Mouse (Mus musculus) adrenal gland, postnatal 36 days (tissue): ENCODE measurements at regions not wholly inside any gene's neighbourhood (a gene's known extent, or its start where the extent isn't known, plus 50 kb on each side); places are given as distances from the start of the nearest gene placed in this dataset.
A peak's percentile ranks its signal among the peaks of the same experiment; 100 is the strongest.

ENCODE experiments used
- DNase-seq, 2 experiments: peaks; one replicate each; pipeline ENCODE4 v3.0.0; 2021; ENCODE audit warnings: mixed read lengths in 1 of 2

- DNase-seq, result no peak
Measured at GRCm38 (mm10) chr11:114435788-114436187, 232.5 kb upstream of the Rpl38 start.

GRCm38 (mm10) chr11:114433561-114433960 is 234.8 kb upstream of the Rpl38 start:
- DNase-seq, result no peak

- no peak for DNase-seq
Measured at GRCm38 (mm10) chr11:114425447-114425846, 242.9 kb upstream of the Rpl38 start.

- no peak for DNase-seq
Measured at GRCm38 (mm10) chr11:114423322-114423721, 245.0 kb upstream of the Rpl38 start.

GRCm38 (mm10) chr11:114419002-114419401 is 249.3 kb upstream of the Rpl38 start:
- peak in 1 of 2 experiments; percentile 1 for DNase-seq

- DNase-seq, result peak; percentile 2 to 3
Measured at GRCm38 (mm10) chr11:114416168-114416567, 252.2 kb upstream of the Rpl38 start.

GRCm38 (mm10) chr11:114404401-114404800 is 263.9 kb upstream of the Rpl38 start:
- no peak for DNase-seq

- peak; percentile 20 to 35 for DNase-seq
Measured at GRCm38 (mm10) chr11:114402556-114403320, 265.6 kb upstream of the Rpl38 start.

- no peak for DNase-seq
Measured at GRCm38 (mm10) chr11:114400701-114401100, 267.6 kb upstream of the Rpl38 start.

GRCm38 (mm10) chr11:114392161-114392560 is 276.2 kb upstream of the Rpl38 start:
- no peak for DNase-seq

GRCm38 (mm10) chr11:114391553-114391952 is 276.8 kb upstream of the Rpl38 start:
- no peak for DNase-seq

- no peak for DNase-seq
Measured at GRCm38 (mm10) chr11:114387091-114387490, 281.2 kb upstream of the Rpl38 start.

GRCm38 (mm10) chr11:114379411-114379824 is 288.9 kb upstream of the Rpl38 start:
- peak in 1 of 2 experiments; percentile 5 for DNase-seq

GRCm38 (mm10) chr11:114375921-114376320 is 292.4 kb upstream of the Rpl38 start:
- DNase-seq, result no peak

GRCm38 (mm10) chr11:114370708-114371107 is 297.6 kb upstream of the Rpl38 start:
- no peak for DNase-seq

GRCm38 (mm10) chr11:114367779-114368178 is 300.5 kb upstream of the Rpl38 start:
- DNase-seq, result no peak

GRCm38 (mm10) chr11:114360946-114361345 is 294.1 kb upstream of the Sdk2 start:
- no peak for DNase-seq

GRCm38 (mm10) chr11:114360321-114360720 is 293.5 kb upstream of the Sdk2 start:
- no peak for DNase-seq

GRCm38 (mm10) chr11:114352146-114352795 is 285.4 kb upstream of the Sdk2 start:
- DNase-seq, result no peak

GRCm38 (mm10) chr11:114336839-114337484 is 270.1 kb upstream of the Sdk2 start:
- no peak for DNase-seq

GRCm38 (mm10) chr11:114335950-114336838 is 269.3 kb upstream of the Sdk2 start:
- DNase-seq, result no peak

GRCm38 (mm10) chr11:114331579-114332150 is 264.8 kb upstream of the Sdk2 start:
- no peak for DNase-seq
